Mouse (Mus musculus): Measurements from ENCODE around the gene Vps39.
A peak's percentile ranks its signal among the peaks of the same experiment; 100 is the strongest.

Vps39 gene

GRCm38 (mm10) chr2:120296160-120296559 is 56.8 kb downstream of the Vps39 start:
- no peak for DNase-seq (ENCODE audit: low spot score)

GRCm38 (mm10) chr2:120291471-120292078 is 61.4 kb downstream of the Vps39 start:
- no peak for DNase-seq (ENCODE audit: low spot score)

- no peak for DNase-seq (ENCODE audit: low spot score)
Observed at GRCm38 (mm10) chr2:120288995-120289394, 63.9 kb downstream of the Vps39 start, which contains the start of gene Pla2g4d. Gene Pla2g4d (minus strand): TSS chr2:120289197.

- DNase-seq (ENCODE audit: low spot score) = no peak
Observed at GRCm38 (mm10) chr2:120288401-120288800, 64.5 kb downstream of the Vps39 start.

GRCm38 (mm10) chr2:120285639-120286038 is 67.3 kb downstream of the Vps39 start:
- DNase-seq (ENCODE audit: low spot score) = no peak

GRCm38 (mm10) chr2:120284705-120285104 is 68.2 kb downstream of the Vps39 start:
- no peak for DNase-seq (ENCODE audit: low spot score)

- DNase-seq (ENCODE audit: low spot score) = no peak
Observed at GRCm38 (mm10) chr2:120284094-120284493, 68.8 kb downstream of the Vps39 start.

GRCm38 (mm10) chr2:120283550-120283949 is 69.4 kb downstream of the Vps39 start:
- no peak for DNase-seq (ENCODE audit: low spot score)

- DNase-seq (ENCODE audit: low spot score) = no peak
Observed at GRCm38 (mm10) chr2:120281221-120281620, 71.7 kb downstream of the Vps39 start.

- peak; percentile 58 for DNase-seq (ENCODE audit: low spot score)
Observed at GRCm38 (mm10) chr2:120279961-120280360, 73.0 kb downstream of the Vps39 start.

GRCm38 (mm10) chr2:120276951-120277350 is 76.0 kb downstream of the Vps39 start:
- DNase-seq (ENCODE audit: low spot score) = no peak

- no peak for DNase-seq (ENCODE audit: low spot score)
Observed at GRCm38 (mm10) chr2:120268635-120269034, 84.3 kb downstream of the Vps39 start.

All from c-Kit-positive CD71-positive TER-119-positive erythroid progenitor cells, embryonic 14.5 days (primary cell).